Mouse (Mus musculus): ENCODE data around the gene Zfp27. TPM values are rescaled to one million over a fixed set of nuclear protein-coding genes. Genes with fewer than 3 reads are reported as not detected.

Zfp27 gene
- total and polyA plus RNA-seq, 3 experiments: 8.4 to 9.7 (median 9.0) TPM

- no peak for TF ChIP-seq JUN (IDR thresholded peaks at IDR 0.05; ENCODE audit: insufficient read depth, low read depth, low read length)
- TF ChIP-seq RCOR1 (conservative IDR thresholded peaks at IDR 0.05; ENCODE audit: low read depth, low read length): no peak
- TF ChIP-seq JUND (conservative IDR thresholded peaks at IDR 0.05; ENCODE audit: low read depth, low read length): no peak
- 0 out of 2 replicates have a peak, but pooled peaks have one; percentile 12 for TF ChIP-seq TBP (conservative IDR thresholded peaks at IDR 0.05; ENCODE audit: low read depth, low read length)
- H3K9ac ChIP-seq (ENCODE audit: insufficient read depth, low read depth): peak overlapping the region; percentile 53; the same call in 1 of the 2 replicates
- no peak overlapping the region for H3K27ac ChIP-seq (ENCODE audit: insufficient read depth, low read depth)
Measured at GRCm38 (mm10) chr7:29953086-29953485, 46.7 kb upstream of the Zfp27 start.

DNA sequence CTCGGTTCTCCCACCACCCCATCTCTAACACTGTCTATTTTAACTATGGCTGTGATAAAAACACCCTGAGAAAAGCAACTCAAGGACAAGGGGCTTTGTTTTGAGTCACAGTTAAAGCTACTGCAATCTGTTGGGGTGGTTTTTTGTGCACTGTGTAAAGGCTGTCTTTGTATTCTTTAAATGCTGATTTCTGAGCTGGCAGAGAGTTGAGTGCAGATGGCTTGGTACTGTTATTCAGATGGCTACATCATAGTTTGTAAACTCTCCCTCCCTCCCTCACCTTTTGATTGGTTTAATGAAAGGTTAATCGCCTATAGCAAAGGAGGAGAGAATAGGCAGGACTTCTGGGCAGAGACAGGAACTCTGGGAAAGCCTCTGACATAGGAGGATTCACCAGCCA, 37.8 kb upstream of the Zfp27 start:
- no peak overlapping the region for H3K4me3 ChIP-seq (replicated peaks in 1 of 3; ENCODE audit: low read depth in 2 of 3, low read length in 2 of 3, poor library complexity in 1 of 3)
- no peak for DNase-seq (ENCODE audit: extremely low read depth)
- peaks cover 4% of the 10 kb centered on the region for H3K9me3 ChIP-seq (replicated peaks; ENCODE audit: low read length)
- TF ChIP-seq HCFC1 (IDR thresholded peaks at IDR 0.05; ENCODE audit: low read depth, low read length) (no peak), POLR2A (IDR thresholded peaks at IDR 0.05; ENCODE audit: low read depth, low read length) (no peak)
- H3K27me3 ChIP-seq (replicated peaks): no peaks in the 10 kb centered on the region
- H3K4me2 ChIP-seq (ENCODE audit: insufficient read depth, low read depth, poor library complexity, severe bottlenecking): no peak overlapping the region
- in situ Hi-C loops (cut with MboI; ENCODE audit: low pct_ligation_motif_present, low pct_unique_long_range_greater_than_20kb, low sequenced_read_pairs) (no loop called here), dilution Hi-C loops (cut with MboI; ENCODE audit: extremely low pct_ligation_motif_present, extremely low pct_unique_long_range_greater_than_20kb, low sequenced_read_pairs) (no loop called here)
- H3K79me2 ChIP-seq (replicated peaks; ENCODE audit: control insufficient read depth, extremely low read depth, insufficient read depth, poor library complexity, severe bottlenecking): no peaks in the 10 kb centered on the region
- no peak overlapping the region for H3K9ac ChIP-seq (ENCODE audit: insufficient read depth, low read depth)
- H3K27ac ChIP-seq (ENCODE audit: insufficient read depth, low read depth): no peak overlapping the region
- peaks cover 22 to 60% of the 10 kb centered on the region in 2 experiments for H3K36me3 ChIP-seq (replicated peaks in 1 of 2; ENCODE audit: control insufficient read depth in 1 of 2, insufficient read depth in 1 of 2, low read length in 1 of 2)
- peaks cover 11 to 12% of the 10 kb centered on the region in 2 experiments for H3K4me1 ChIP-seq (ENCODE audit: control insufficient read depth in 1 of 2, insufficient read depth in 2 of 2)

More at GRCm38 (mm10) chr7:29953086-29953485, 46.7 kb upstream of the Zfp27 start:
- in situ Hi-C loops (cut with MboI; ENCODE audit: low pct_ligation_motif_present, low pct_unique_long_range_greater_than_20kb, low sequenced_read_pairs): no loop called here
- Histone ChIP-seq H3K4me3 (replicated peaks in 1 of 3; ENCODE audit: low read depth in 2 of 3, low read length in 2 of 3, poor library complexity in 1 of 3) (peak overlapping the region; percentile 63 to 70 (median 69)), H3K27me3 (replicated peaks) (no peaks in the 10 kb centered on the region), H3K79me2 (replicated peaks; ENCODE audit: control insufficient read depth, extremely low read depth, insufficient read depth, poor library complexity, severe bottlenecking) (no peaks in the 10 kb centered on the region), H3K9me3 (replicated peaks; ENCODE audit: low read length) (peaks cover 2% of the 10 kb centered on the region), H3K4me2 (ENCODE audit: insufficient read depth, low read depth, poor library complexity, severe bottlenecking) (peak overlapping the region; percentile 25; the same call in 1 of the 2 replicates), H3K36me3 (replicated peaks in 1 of 2; ENCODE audit: control insufficient read depth in 1 of 2, insufficient read depth in 1 of 2, low read length in 1 of 2) (peaks cover 2 to 24% of the 10 kb centered on the region in 2 experiments), H3K4me1 (ENCODE audit: control insufficient read depth in 1 of 2, insufficient read depth in 2 of 2) (peaks cover 0 to 3% of the 10 kb centered on the region in 2 experiments; a peak in 2 of 4 replicates)
- dilution Hi-C loops (cut with MboI; ENCODE audit: extremely low pct_ligation_motif_present, extremely low pct_unique_long_range_greater_than_20kb, low sequenced_read_pairs): no loop called here
- DNase-seq (ENCODE audit: extremely low read depth): peak; percentile 6

DNA sequence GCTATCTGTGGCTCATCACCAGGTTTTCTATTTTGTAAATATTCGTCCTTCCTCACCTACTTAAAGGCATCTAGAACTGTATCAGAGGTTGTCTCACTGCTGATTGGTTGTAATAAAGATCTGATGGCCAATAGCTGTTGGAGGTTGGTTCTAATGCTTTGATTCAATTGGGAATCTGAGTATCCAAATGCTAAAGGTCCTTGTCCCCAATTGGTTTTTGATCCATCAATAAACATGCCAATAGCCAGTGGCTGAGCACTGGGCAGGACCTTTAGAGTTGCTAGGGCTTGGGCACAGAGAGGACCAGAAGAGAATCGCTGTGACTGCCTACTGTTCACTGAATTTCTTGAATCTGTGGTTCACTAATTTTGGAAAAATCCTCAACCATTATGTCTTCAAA, 37.3 kb upstream of the Zfp27 start:
- H3K9ac ChIP-seq (ENCODE audit: insufficient read depth, low read depth): no peak overlapping the region
- H3K4me3 ChIP-seq (replicated peaks in 1 of 3; ENCODE audit: low read depth in 2 of 3, low read length in 2 of 3, poor library complexity in 1 of 3): no peak overlapping the region
- peaks cover 4% of the 10 kb centered on the region for H3K9me3 ChIP-seq (replicated peaks; ENCODE audit: low read length)
- H3K4me1 ChIP-seq (ENCODE audit: control insufficient read depth in 1 of 2, insufficient read depth in 2 of 2): peaks cover 11 to 16% of the 10 kb centered on the region in 2 experiments
- H3K4me2 ChIP-seq (ENCODE audit: insufficient read depth, low read depth, poor library complexity, severe bottlenecking): no peak overlapping the region
- H3K79me2 ChIP-seq (replicated peaks; ENCODE audit: control insufficient read depth, extremely low read depth, insufficient read depth, poor library complexity, severe bottlenecking): no peaks in the 10 kb centered on the region
- TF ChIP-seq ZMIZ1 (IDR thresholded peaks at IDR 0.05; ENCODE audit: low read depth, low read length) (no peak), USF2 (conservative IDR thresholded peaks at IDR 0.05; ENCODE audit: low read depth, low read length) (no peak), ETS1 (conservative IDR thresholded peaks at IDR 0.05; ENCODE audit: low read depth, low read length) (no peak), NELFE (IDR thresholded peaks at IDR 0.05; ENCODE audit: low read depth, low read length) (no peak), KAT2A (IDR thresholded peaks at IDR 0.05; ENCODE audit: insufficient replicate concordance, low read length) (no peak), SMC3 (IDR thresholded peaks at IDR 0.05; ENCODE audit: low read depth, low read length) (no peak), TCF12 (IDR thresholded peaks at IDR 0.05; ENCODE audit: low read depth, low read length) (no peak), MEF2A (IDR thresholded peaks at IDR 0.05; ENCODE audit: borderline replicate concordance, low read depth, low read length) (no peak), JUND (conservative IDR thresholded peaks at IDR 0.05; ENCODE audit: low read depth, low read length) (no peak), MAFK (IDR thresholded peaks at IDR 0.05; ENCODE audit: insufficient replicate concordance, low read length) (no peak), ZKSCAN1 (IDR thresholded peaks at IDR 0.05; ENCODE audit: borderline replicate concordance, low read depth, low read length) (no peak), HCFC1 (IDR thresholded peaks at IDR 0.05; ENCODE audit: low read depth, low read length) (no peak)
- H3K36me3 ChIP-seq (replicated peaks in 1 of 2; ENCODE audit: control insufficient read depth in 1 of 2, insufficient read depth in 1 of 2, low read length in 1 of 2): peaks cover 22 to 55% of the 10 kb centered on the region in 2 experiments
- dilution Hi-C loops (cut with MboI; ENCODE audit: extremely low pct_ligation_motif_present, extremely low pct_unique_long_range_greater_than_20kb, low sequenced_read_pairs) (no loop called here), in situ Hi-C loops (cut with MboI; ENCODE audit: low pct_ligation_motif_present, low pct_unique_long_range_greater_than_20kb, low sequenced_read_pairs) (no loop called here)
- H3K27ac ChIP-seq (ENCODE audit: insufficient read depth, low read depth): no peak overlapping the region
- DNase-seq (ENCODE audit: extremely low read depth): no peak
- no peaks in the 10 kb centered on the region for H3K27me3 ChIP-seq (replicated peaks)
